Mouse (Mus musculus) left cerebral cortex, adult 18-20 months (tissue): ENCODE measurements at regions not wholly inside any gene's neighbourhood (a gene's known extent, or its start where the extent isn't known, plus 50 kb on each side); places are given as distances from the start of the nearest gene placed in this dataset.

Source experiments
- DNase-seq, 2 experiments: peaks; one replicate each; pipeline ENCODE4 v3.0.0; 2021 to 2022; ENCODE audit warnings: low spot score in 2 of 2, mixed read lengths in 1 of 2

DNA sequence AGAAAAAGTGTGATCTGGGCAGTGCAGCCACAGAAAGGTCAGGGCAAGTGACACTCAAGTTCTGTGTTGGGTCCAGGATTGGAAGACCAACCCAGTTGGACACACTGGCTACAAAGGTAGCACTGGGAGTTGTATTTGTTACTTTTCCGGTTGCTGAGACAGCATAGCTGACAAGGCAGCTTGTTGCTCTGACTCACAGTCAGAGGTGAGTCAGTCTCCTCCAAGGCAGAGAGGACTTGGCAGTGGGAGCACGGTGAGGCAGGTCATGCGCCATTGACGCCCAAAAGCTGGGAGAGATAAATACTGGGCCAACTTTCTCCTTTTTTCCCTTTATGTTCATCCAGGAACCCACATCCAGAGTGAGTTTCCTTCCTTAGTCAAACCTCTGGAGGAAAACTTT, 88.4 kb downstream of the Zfp706 start:
- DNase-seq: no peak

GRCm38 (mm10) chr15:36916998-36917397, 90.6 kb downstream of the Zfp706 start:
- no peak for DNase-seq

- no peak for DNase-seq
Measured at GRCm38 (mm10) chr15:36914239-36915100, 93.1 kb downstream of the Zfp706 start.

DNA sequence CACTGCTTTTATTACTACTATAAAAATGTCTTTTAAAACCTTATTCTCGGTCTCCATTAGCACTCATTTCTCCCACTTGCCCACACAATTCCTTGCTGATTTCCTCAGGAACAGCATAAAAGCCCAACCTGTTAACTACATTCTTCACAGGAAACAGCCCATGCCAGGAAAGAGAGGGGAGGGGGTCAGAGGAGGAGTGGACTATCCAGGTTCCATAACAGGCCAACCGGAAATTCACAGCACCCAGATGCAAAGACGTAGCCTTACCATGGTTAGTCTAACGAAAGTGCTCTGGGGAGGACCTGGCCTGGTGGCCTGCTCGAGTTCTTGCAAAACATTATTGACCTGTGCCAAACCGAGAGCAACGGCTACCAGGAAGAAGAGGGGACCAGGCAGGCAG, 94.3 kb downstream of the Zfp706 start:
- no peak for DNase-seq

DNA sequence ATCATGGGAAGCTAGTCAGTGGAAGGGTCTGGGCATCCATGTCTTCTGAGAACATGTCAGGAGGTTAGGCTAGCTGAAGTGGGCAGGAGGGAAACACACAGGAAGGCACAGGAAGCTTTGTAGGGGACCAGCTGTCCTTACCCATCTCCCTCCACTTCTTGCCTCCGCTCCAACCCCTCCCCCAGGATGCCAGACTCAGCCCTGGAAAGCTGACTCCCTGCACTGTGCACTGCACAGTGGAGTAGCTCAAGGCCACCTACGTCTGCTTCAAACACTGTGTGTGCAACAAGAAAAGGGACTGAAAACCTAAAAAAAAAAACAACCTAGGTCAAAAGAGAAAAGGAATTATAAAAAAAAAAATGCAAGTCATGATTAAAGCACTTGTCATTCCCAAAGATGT, 97.3 kb downstream of the Zfp706 start:
- no peak for DNase-seq

DNA sequence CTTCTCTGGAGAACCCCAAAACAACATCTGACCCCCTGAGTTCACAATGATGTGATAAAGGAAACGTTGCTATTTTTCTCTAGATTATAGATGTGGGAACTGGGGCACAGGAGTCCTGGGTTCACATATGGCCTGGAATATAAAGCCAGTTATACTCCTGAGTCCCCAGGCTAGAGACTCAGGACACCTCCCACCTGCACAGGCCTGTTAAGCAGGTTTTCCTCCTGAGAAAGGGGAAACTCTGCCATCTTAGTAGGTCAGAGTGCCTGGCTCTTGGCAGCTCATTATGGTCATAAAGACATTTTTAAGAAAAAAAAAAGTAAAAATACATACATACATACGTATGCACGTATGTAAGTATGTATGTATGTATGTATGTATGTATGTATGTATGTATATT, 98.1 kb downstream of the Zfp706 start:
- no peak for DNase-seq

DNA sequence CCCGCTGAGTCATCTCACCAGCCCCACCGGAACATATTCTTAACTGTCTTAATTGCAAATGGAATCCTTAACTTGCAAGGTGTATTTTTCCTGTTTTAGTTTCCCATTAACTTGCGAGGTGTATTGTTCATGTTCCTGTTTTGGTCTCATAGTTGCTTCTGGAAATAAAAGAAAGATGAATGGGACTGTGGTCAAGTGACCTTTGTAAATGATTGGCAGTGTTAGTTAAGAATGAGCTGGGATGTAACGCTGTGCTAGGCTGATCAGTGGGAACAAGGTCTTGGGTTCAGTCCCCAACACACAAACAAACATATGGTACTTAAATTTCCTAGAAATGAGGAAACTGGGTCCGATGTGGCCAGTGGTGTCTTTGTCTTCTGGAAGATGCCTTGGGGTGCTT, 100.8 kb downstream of the Zfp706 start:
- no peak for DNase-seq

DNA sequence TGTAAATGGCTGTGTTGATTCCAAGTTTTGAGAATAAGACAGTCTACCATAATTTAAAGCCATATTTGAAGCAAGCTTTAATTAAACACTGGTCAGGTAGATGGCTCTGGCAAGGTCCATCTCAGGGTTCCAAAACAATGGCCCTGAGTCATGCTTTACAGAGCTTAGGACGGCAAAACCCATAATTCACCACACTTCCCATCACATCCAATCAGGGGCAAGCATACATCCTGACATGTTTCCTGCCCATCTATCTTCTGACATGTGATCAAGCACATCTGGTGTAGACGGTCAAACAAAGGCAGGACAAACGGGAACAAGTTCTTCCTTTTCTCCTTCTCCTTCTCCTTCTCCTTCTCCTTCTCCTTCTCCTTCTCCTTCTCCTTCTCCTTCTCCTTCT, 101.5 kb downstream of the Zfp706 start:
- no peak for DNase-seq

DNA sequence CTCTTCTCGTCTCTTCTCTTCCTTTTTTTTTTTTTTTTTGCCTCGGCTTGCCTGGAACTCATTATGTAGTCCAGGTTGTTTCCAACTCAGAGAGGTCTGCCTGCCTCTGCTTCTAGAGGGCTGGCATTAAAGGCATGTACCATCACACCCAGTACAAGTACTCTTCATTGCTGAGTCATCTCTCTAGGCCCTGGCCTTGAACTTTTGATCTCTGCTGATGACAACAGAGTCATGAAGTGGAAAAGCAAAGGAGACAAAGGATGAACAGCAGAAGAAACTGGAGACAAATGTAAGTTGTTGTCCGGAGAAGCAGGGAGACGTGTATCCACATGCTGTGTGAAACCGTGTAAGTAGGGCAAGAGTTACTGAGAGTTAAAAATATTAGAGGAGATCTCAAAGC, 103.7 kb downstream of the Zfp706 start:
- DNase-seq: no peak

- DNase-seq: no peak
Measured at GRCm38 (mm10) chr15:36903309-36903708, 104.3 kb downstream of the Zfp706 start.

DNA sequence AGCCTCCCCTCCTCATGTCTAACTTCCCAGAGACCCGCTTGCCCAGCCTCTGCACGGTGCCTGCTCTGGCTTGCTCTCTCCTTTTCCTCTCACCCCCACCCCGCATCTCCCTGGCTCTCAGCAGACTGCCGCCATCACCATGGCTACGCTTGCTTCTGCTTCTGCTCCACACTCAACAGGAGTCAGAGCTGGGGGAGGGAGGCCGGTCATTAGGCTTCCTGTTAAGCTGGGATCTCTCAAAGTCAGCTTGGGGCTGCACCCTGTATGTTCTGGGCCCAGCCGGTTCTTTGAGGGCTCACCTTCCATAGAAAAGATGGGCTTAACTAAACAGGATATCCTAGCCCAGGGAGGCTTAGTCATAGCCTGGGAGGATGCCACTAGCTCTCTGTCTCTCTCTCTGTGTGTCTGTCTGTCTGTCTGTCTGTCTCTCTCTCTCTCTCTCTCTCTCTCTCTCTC, 105.7 kb downstream of the Zfp706 start:
- DNase-seq: peak; percentile 41 to 60

GRCm38 (mm10) chr15:36901350-36901749, 106.2 kb downstream of the Zfp706 start:
- DNase-seq: no peak

- DNase-seq: no peak
Measured at GRCm38 (mm10) chr15:36900940-36901339, 106.6 kb downstream of the Zfp706 start.

GRCm38 (mm10) chr15:36899882-36900281, 107.7 kb downstream of the Zfp706 start:
- no peak for DNase-seq

- DNase-seq: no peak
Measured at GRCm38 (mm10) chr15:36898857-36899523, 108.6 kb downstream of the Zfp706 start.

- no peak for DNase-seq
Measured at GRCm38 (mm10) chr15:36898326-36898725, 109.2 kb downstream of the Zfp706 start.

DNA sequence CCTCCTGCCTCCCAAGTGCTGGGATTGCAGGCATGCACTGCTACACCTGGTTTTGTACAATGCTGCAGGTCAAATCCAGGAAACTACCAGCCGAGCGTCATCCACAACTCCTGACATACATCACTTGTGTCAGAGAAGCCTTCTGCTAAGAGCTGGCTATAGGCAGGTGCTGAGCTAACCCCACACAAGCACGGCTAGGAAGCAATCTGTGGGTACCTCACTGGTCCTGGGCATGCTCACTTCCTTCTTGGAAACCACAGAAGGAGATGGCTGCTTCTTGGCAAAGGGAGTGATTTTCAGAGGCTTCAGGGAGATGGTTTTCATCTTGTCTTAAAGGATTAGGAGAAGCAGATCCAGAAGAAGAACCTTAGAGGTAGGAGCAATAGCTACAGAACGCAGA, 111.3 kb downstream of the Zfp706 start:
- no peak for DNase-seq

GRCm38 (mm10) chr15:36895031-36895430, 112.5 kb downstream of the Zfp706 start:
- no peak for DNase-seq

- no peak for DNase-seq
Measured at GRCm38 (mm10) chr15:36893407-36893969, 114.1 kb downstream of the Zfp706 start.

DNA sequence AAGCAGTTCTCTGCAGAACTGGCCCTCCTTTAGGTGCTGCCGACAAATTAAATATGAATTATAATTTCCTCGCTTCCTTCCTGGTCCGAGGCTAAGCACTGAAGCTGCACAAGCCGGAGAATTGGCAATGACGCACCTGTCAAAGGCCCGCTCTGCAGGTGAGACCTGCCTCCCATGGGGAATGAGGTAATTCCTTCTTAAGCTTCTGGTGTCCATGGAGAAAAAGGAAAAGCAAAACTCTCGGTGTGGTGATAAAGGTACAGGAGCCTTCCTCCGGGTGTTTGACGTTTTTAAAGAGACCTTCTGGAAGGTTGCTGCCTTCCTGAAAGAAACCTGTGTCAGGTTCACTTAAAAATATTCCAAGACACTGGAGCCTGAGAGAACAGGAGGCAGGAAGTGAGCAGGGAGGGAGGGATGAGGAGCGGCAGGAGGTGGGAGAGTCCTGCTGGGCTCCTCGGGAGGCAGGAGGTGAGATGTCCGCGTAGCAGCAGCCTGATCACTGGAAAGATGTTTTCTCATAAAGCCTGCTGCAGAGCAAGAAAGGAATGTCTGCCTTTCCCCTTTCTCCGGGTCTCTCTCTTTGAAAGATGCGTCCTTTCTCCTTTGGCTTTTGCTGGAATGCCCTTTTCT, 114.9 kb downstream of the Zfp706 start:
- no peak for DNase-seq

DNA sequence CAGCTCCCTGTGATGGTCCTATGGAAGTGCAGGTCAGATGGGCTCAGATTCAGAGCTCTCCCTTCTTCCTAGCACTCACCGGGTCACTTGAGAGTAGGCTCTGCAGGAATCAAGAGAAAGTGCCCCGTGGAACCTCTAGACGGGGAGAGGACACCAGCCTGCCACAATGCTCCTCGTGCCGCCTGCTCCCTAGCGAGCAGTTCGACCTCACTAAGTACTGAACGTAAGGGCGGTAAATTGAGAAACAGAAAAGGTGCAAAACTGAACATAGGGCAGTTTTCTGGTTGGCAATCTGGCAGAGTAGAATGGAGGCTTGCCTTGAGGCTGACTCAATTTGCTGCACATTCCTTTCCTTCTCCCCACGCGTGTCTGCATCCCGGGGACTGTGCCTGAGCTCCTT, 115.7 kb downstream of the Zfp706 start:
- DNase-seq: no peak

DNA sequence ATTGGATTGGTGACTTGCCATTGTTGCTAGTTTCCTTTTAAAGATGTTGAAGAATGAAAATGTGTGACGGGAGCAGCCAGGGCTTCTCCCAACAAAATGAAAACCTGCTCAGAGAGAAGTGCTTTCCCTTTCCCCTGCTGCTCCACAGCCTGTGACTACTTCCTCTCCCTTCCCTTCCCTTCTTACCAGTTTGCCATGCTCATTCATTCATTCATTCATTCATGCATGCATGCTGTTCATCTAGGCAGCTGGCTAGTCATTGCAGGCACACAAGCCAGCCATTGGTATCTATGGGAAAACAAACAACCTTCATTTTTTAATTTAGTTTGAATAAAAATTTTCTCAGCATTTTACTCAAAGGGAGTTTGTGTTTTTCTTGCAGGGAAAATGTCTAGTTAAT, 116.3 kb downstream of the Zfp706 start:
- no peak for DNase-seq
